ENCODE assay signal across 27 mouse cellular contexts in the genomic region with DNA sequence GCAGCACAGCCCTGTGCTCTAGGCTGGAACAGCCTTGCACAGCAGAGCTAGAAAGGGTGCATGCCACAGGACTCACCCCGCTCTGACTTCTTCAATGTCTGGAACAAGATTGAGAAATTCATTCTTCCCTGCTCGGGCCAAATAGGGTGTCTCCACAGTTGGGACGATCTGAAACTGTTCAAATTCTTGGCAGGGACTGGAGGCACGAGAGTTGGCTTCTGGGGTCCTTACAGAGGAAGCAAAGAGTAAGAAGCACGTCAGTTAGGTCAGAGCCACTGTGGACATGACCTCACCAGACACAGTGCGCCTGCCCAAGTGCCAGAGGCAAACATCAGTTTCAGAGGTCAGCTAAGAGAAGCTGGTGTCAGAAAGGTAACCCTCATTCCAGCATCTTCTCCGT. TPM values are rescaled to one million over a fixed set of nuclear protein-coding genes. Genes with fewer than 3 reads are reported as not detected.
DNase-seq lines count a peak whose midpoint lies in the region.
"Had no signal": no experiment of that assay in that cellular context is flagged by ENCODE, and none has a peak within 500 bp of the region (broad histone marks: within the 10 kb centered on the region; RNA-seq: fewer than 3 reads in every experiment).

No protein-coding gene starts in this region.

- no peaks in the 10 kb centered on the region for H3K9me3 ChIP-seq in heart, embryonic 10.5 days
- H3K9me3 ChIP-seq: embryonic facial prominence, embryonic 10.5 days; hindbrain, embryonic 15.5 days; kidney, embryonic 15.5 days; liver, embryonic 13.5 days; midbrain, embryonic 12.5 days had no signal

- 0 out of 2 replicates have a peak, but pooled peaks cover 10% of the 10 kb centered on the region for H3K4me1 ChIP-seq in heart, embryonic 10.5 days
- H3K4me1 ChIP-seq: hindbrain, embryonic 15.5 days; midbrain, embryonic 12.5 days had no signal

- WGBS in heart, embryonic 10.5 days: 86% methylated on average over 7 of the region's 7 CpGs

- intact Hi-C loops in gastrocnemius, postnatal 36 days (cut with DNase I): loop anchor here (5.0 kb wide), 1 partner anchor 35 kb away; no protein-coding TSS in a partner anchor
- intact Hi-C loops in heart, postnatal 10 days (cut with DNase I): no loop called here

- H3K36me3 ChIP-seq in heart, embryonic 10.5 days: peaks cover 68% of the 10 kb centered on the region

- DNase-seq in gastrocnemius, adult 18-20 months (ENCODE audit: low spot score): peak; percentile 60
- no peak for DNase-seq in gastrocnemius, postnatal 36 days
- peak; percentile 35 to 40 for DNase-seq in heart, postnatal 10 days
- no peak for DNase-seq in heart, embryonic 10.5 days (ENCODE audit: low spot score)
- peak; percentile 73 for DNase-seq in lung, postnatal 10 days
- peak; percentile 71 for DNase-seq in skeletal muscle tissue, adult 2 months (ENCODE audit: low read depth, low spot score)
- no peak for DNase-seq in thymus, postnatal 14 days
- no peak for DNase-seq in right cerebral cortex, postnatal 36 days (ENCODE audit: low spot score in 2 of 2)
- DNase-seq: adrenal gland, postnatal 25 days; cerebellum, adult 8-10 months; liver, embryonic 13.5 days; right cerebral cortex, adult 18-20 months had no signal

- H3K27ac ChIP-seq in heart, embryonic 10.5 days: no peak overlapping the region
- H3K27ac ChIP-seq: embryonic facial prominence, embryonic 10.5 days; heart, adult 2 months; hindbrain, embryonic 15.5 days; kidney, embryonic 15.5 days; liver, embryonic 13.5 days; macrophage; midbrain, embryonic 12.5 days had no signal

- no peak overlapping the region for H3K4me3 ChIP-seq in heart, embryonic 10.5 days
- H3K4me3 ChIP-seq: embryonic facial prominence, embryonic 10.5 days; heart, adult 2 months; hindbrain, embryonic 15.5 days; kidney, embryonic 15.5 days; liver, embryonic 13.5 days; midbrain, embryonic 12.5 days had no signal

- H3K27me3 ChIP-seq in heart, embryonic 10.5 days (ENCODE audit: insufficient read depth, poor library complexity, severe bottlenecking): no peaks in the 10 kb centered on the region
- H3K27me3 ChIP-seq: hindbrain, embryonic 15.5 days; kidney, embryonic 15.5 days; liver, embryonic 13.5 days; midbrain, embryonic 12.5 days; Patski had no signal

RNA-seq across cellular contexts. Expression of a gene that starts 15.6 kb away (rescaled TPM):
- 10 to 100 TPM; 13.4 to 18.7 TPM for total RNA-seq in gastrocnemius, adult 18-20 months (2021)
- 10 to 100 TPM; 14.6 to 14.8 TPM for total RNA-seq in gastrocnemius, postnatal 36 days (2021)
- total RNA-seq in heart, postnatal 10 days (2021): 10 to 100 TPM; 52.7 to 57.4 TPM
- polyA plus RNA-seq in heart, embryonic 10.5 days (2016; fragmentation: Nextera tagmentation; extraction: Ambion mirVana): 116 and 133 TPM in 2 replicates

RNA-seq across cellular contexts. Expression of a gene that starts 44.8 kb away (rescaled TPM):
- total RNA-seq in gastrocnemius, adult 18-20 months (2021): 1 to 10 TPM; 8.1 to 8.2 TPM
- 1 to 10 TPM; 5.0 to 6.1 TPM for total RNA-seq in gastrocnemius, postnatal 36 days (2021)
- 10 to 100 TPM in 1 of 2 experiments, 1 to 10 TPM in 1; 9.7 to 12.2 TPM for total RNA-seq in heart, postnatal 10 days (2021)
- polyA plus RNA-seq in heart, embryonic 10.5 days (2016; fragmentation: Nextera tagmentation; extraction: Ambion mirVana): 29.7 and 38.6 TPM in 2 replicates

RNA-seq across cellular contexts. Expression of a gene that starts 55.6 kb away (rescaled TPM):
- total RNA-seq in gastrocnemius, adult 18-20 months (2021): under 1 TPM in 1 of 2 experiments, not detected in 1; 0.83 TPM
- total RNA-seq in gastrocnemius, postnatal 36 days (2021): not detected
- total RNA-seq in heart, postnatal 10 days (2021): under 1 TPM; 0.42 to 0.55 TPM
- polyA plus RNA-seq in heart, embryonic 10.5 days (2016; fragmentation: Nextera tagmentation; extraction: Ambion mirVana): 0.28 TPM in 1 of 2 replicates, not detected in the other
- total RNA-seq: common myeloid progenitor, adult 5-6 weeks; heart, postnatal 36 days; monocyte, adult 5-6 weeks had no signal
- polyA plus RNA-seq: CD4-positive, CD25-positive, alpha-beta regulatory T cell, adult 4 months; heart, adult 2 months; intestine, postnatal 0 days; limb, embryonic 11.5 days; liver, embryonic 13.5 days; macrophage; neural tube, embryonic 11.5 days; testis, adult 2 months had no signal

Comparison
In these comparisons a context has a peak if more than half of its experiments do, and no peak if none do; other contexts are left out.
1. DNase-seq: peak in gastrocnemius, adult 18-20 months (single experiment), heart, postnatal 10 days (2 of 2), lung, postnatal 10 days (single experiment) and skeletal muscle tissue, adult 2 months (single experiment); none in gastrocnemius, postnatal 36 days (0 of 2), heart, embryonic 10.5 days (single experiment), thymus, postnatal 14 days (single experiment) and right cerebral cortex, postnatal 36 days (0 of 2).